Mouse (Mus musculus) ovary, adult 18-20 months (tissue): ENCODE measurements around the gene Herc2.

ENCODE experiments used
- DNase-seq: peaks from one replicate; pipeline ENCODE4 v3.0.0; 2022; ENCODE audit warnings: low spot score, mixed read lengths

The Herc2 gene

DNA sequence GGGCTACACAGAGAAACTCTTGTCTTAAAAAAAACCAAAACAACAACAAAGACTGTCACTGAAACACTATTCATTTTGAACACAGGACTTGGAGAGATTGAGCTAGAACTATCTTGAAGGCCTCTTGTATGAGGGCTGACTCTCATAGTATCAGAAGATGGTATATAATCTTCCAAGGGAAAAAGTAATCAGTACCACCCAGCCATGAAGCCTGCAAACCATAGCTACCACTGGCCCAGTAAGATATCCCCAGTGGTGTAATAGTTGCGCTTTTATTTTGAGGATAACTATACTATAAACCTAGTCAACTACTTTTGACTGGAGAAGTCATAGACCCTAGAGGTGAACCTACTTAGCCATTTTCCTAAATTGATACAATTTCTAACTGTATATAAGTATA is 16.6 kb downstream of the Herc2 start:
- no peak for DNase-seq

GRCm38 (mm10) chr7:56071724-56072123 is 21.7 kb downstream of the Herc2 start:
- no peak for DNase-seq

DNA sequence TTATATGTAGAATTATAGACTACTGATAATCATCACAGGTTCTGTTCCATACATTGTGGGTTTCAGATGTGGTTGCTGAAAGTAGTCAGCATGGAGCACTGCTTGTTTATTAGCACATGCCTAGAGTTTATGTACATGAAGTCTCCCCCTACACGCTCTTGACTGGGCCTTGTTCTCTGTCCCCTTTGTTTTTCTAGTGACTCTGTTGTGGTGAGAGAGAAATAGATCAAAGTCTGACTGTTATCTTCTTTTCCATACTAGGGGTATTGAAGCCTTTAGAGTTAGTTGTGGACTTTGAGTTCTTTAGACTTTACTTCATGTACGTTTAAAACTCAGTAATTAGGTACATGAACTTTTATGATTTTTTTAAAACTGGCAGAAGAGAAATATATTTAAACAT is 33.0 kb downstream of the Herc2 start:
- no peak for DNase-seq

DNA sequence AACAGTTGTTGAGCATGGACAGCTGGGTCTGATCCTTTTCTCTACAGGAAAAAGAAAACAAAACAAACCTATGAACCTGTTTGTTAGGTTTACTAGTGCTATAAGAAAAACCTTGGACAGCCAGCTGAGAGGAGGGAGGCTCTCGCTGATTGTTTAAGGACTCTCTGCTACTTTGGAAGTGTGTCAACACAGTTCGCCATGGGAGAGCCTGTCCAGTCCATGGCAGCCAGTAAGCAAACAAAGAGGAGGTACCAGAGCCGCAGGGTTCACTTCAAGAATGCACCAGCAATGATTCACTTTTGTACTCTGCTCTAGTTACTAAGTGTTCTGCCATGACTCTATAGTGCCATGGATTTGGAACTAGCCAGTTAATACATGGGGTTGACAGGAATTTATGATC is 39.1 kb downstream of the Herc2 start:
- DNase-seq, result no peak

GRCm38 (mm10) chr7:56091445-56091844 is 41.4 kb downstream of the Herc2 start:
- DNase-seq, result no peak

DNA sequence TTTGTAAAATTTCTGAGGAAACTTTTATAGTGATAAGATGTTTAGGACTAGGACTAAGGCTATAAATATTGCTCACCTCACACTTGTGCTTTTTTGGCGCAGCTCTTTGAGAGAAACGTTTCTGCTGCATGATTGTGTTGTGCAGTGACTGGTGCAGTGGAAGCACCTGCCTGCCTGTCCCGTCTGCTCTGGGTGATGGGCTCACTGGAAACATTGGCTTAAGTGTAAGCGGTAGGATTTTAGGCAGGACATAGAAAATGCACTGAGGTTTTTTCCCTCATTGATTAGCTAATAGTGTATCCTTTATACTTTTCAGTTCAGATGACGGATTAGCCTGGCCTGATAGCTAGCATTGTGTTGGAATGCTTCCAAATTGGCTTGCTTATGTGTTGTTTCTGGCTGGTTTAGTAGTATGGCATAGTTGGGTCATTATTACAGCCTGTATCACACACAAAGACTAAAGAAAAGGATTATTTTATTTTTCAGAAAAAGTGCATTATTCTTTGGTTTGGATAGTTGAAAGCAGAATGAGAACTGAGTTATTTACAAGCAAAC is 52.4 kb downstream of the Herc2 start:
- DNase-seq, result no peak

DNA sequence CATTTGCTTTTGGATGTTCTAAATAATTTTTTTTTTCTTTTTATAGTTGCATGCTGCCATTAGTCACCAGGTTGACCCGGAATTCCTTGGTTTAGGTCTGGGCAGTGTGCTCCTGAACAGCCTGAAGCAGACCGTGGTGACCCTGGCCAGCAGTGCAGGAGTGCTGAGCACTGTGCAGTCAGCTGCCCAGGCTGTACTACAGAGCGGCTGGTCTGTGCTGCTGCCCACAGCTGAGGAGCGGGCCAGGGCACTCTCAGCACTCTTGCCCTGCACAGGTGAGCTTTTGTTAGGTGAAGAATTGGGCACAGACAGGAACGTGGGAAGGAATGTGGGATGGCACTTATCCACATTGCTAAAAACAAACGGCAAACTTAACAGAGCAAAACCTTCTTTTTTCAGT is 63.0 kb downstream of the Herc2 start:
- peak; percentile 41 for DNase-seq

DNA sequence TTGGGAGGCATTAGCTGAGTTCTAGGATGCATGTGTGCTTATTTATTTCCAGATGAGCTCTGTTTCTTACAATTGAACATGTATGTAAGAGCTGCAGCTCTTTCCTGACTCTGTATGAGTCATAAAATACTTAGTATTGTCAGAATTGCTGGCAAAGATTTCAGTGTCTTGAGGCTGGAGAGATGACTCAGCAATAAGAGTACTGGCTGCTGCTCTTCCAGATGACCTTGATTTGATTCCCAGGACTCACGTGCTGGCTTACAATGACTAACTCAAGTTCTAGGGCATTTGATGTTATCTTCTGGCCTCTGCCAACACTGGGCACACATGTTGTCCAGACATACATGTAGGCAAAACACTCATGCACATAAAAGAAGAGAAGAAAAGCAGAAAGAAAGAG is 64.2 kb downstream of the Herc2 start:
- peak; percentile 57 for DNase-seq

GRCm38 (mm10) chr7:56120968-56121367 is 71.0 kb downstream of the Herc2 start:
- no peak for DNase-seq

DNA sequence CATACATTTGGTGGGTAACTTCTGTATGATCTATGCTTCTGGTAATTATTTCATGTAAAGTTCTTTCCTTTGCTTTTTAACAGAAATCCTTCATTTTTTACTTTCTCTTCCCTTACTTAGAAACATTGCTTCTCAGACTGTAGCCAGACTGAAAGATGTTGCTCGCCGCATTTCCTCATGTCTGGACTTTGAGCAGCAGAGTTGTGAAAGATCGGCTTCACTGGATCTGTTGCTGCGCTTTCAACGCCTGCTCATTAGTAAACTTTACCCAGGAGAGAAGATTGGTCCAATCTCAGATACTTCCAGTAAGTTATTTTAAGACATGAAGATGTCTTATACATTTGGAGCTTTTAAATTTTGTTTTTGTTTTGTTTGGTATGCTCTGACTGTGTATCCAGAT is 71.4 kb downstream of the Herc2 start:
- DNase-seq, result no peak

GRCm38 (mm10) chr7:56128080-56128479 is 78.1 kb downstream of the Herc2 start:
- no peak for DNase-seq

GRCm38 (mm10) chr7:56129577-56129976 is 79.6 kb downstream of the Herc2 start:
- no peak for DNase-seq

- no peak for DNase-seq
Measured at GRCm38 (mm10) chr7:56131548-56131947, 81.6 kb downstream of the Herc2 start.

- DNase-seq, result peak; percentile 8
Measured at GRCm38 (mm10) chr7:56138706-56139105, 88.7 kb downstream of the Herc2 start.

DNA sequence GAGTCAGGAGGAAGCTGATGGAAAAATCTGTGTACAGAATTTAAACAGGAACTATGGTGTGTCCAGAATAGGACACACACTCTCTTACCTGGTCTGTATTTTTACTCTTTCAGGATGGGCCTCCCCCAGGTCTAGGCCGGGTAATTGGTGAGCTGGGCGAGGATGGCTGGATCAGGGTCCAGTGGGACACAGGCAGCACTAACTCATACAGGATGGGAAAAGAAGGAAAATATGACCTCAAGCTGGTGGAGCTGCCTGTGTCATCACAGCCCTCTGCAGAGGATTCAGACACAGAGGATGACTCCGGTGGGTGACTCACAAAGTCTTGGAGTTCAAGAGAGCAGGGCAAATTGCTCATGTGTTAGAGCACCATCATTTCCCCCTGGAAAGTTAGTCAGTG is 96.4 kb downstream of the Herc2 start:
- no peak for DNase-seq

DNA sequence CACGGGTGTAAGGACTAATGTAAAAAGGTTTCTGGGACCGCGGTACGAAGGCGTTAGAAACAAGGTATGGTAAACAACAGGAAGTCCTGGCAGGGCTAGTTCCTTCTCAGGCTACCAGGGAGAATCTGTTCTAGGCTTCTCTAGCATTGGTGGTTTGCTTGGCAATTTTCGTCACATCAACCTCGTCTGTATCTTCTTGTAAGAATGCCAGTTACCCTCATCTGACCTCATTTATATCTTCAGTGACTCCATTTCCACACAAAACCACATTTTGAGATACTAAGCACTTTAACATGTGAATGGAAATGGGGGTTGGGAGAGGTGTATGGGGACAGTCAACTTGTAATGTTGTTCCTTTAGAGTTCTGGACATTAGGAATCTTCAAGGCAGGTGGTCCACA is 98.9 kb downstream of the Herc2 start:
- DNase-seq, result no peak

GRCm38 (mm10) chr7:56151885-56152676 is 102.1 kb downstream of the Herc2 start:
- no peak for DNase-seq

DNA sequence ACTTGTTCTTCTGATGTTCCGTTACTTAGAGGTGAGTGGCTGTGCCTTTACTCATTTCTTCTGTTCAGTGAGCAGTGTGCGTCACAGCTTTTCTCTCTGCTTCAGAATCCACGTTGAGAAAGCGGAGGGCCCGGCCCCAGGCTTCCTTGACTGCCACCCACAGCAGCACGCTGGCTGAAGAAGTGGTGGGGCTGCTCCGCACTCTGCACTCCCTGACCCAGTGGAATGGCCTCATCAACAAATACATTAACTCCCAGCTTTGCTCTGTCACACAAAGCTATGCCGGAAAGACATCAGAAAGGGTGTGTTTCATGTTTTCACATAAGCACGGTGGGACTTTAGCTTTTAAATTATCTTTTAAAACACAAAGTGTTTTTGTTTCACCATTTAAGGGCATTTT is 103.2 kb downstream of the Herc2 start:
- DNase-seq, result no peak

DNA sequence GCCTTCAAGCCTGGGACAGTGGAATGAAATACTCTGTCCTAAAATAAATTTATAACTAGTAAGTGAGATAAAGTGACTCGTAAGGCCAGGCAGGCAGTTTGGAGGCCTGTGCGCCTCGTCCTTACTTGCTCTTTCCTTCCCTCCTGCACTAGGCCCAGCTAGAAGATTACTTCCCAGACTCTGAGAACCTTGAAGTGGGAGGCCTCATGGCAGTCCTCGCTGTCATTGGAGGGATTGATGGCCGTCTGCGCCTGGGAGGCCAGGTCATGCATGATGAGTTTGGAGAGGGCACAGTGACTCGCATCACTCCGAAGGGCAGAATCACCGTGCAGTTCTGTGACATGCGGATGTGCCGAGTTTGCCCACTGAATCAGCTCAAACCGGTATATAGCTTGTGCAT is 103.6 kb downstream of the Herc2 start:
- DNase-seq, result no peak

- no peak for DNase-seq
Measured at GRCm38 (mm10) chr7:56163316-56163715, 113.3 kb downstream of the Herc2 start.

DNA sequence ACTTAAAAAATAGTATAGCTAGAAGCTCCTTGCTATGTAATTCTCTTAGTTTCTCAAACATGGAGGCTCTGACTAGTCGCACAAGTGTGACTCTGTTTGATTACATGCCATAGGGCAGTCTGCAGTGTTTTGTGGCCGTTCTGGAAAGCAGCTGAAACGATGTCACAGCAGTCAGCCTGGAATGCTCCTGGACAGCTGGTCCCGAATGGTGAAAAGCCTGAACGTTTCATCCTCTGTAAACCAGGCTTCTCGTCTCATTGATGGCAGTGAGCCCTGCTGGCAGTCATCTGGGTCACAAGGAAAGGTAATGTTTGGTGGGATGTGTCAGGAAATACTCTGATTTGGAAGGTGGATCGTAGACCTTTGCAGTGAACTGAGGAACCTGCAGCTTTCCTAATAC is 118.7 kb downstream of the Herc2 start:
- DNase-seq, result no peak

DNA sequence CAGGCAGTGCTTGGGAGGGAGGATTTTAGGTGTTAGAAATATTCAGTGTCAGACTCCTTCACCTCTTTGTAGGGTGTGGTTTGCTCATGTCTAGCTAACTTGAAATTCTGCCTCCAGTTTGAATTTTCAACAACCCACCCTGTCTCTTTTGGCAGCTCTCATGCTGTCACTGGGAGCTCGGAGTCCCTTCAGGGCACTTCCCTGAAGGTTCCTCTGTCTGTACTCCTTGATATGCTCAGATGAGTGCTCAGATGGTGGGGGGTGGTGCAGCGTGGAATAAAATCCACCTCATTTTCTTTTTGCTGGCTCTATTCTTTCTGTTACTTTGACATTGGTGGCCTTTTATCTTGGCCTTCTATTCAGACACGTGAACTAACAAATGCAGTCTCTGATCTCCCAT is 127.4 kb downstream of the Herc2 start:
- no peak for DNase-seq

GRCm38 (mm10) chr7:56191041-56191440 is 141.0 kb downstream of the Herc2 start:
- no peak for DNase-seq

- DNase-seq, result no peak
Measured at GRCm38 (mm10) chr7:56191661-56192060, 141.7 kb downstream of the Herc2 start.
